Mouse (Mus musculus) embryonic facial prominence, embryonic 12.5 days (tissue): ENCODE measurements around the gene Ppp2r5c. TPM values are rescaled to one million over a fixed set of nuclear protein-coding genes. Genes with fewer than 3 reads are reported as not detected.

Source experiments
- ATAC-seq: fragments of 200-750 bp; cut with Nextera tagmentation; 2 replicates; pipeline ENCODE4 v1.8.0; 2017; ENCODE audit not compliant: insufficient number of reproducible peaks, insufficient read depth, low FRiP score, low TSS enrichment
- H3K27ac ChIP-seq: fragments of 300-500 bp; sonication (generic); 2 replicates; pipeline ENCODE4 v1.5.1; 2016; ENCODE audit warnings: mild to moderate bottlenecking
- H3K27me3 ChIP-seq: fragments of 300-500 bp; sonication (generic); 2 replicates; pipeline ENCODE4 v1.6.1; 2016; ENCODE audit warnings: mild to moderate bottlenecking, moderate library complexity
- H3K36me3 ChIP-seq: fragments of 300-500 bp; sonication (generic); 2 replicates; pipeline ENCODE4 v1.6.1; 2016; ENCODE audit warnings: mild to moderate bottlenecking
- H3K4me1 ChIP-seq: fragments of 300-500 bp; sonication (generic); 2 replicates; pipeline ENCODE4 v1.6.1; 2016
- H3K4me2 ChIP-seq: fragments of 300-500 bp; sonication (generic); replicated peaks from 2 replicates; pipeline ENCODE4 v1.6.1; 2016; ENCODE audit warnings: mild to moderate bottlenecking, moderate library complexity
- H3K4me3 ChIP-seq: fragments of 300-500 bp; sonication (generic); 2 replicates; pipeline ENCODE4 v1.5.1; 2016; ENCODE audit warnings: mild to moderate bottlenecking
- H3K9ac ChIP-seq: fragments of 300-500 bp; sonication (generic); 2 replicates; pipeline ENCODE4 v1.6.1; 2016; ENCODE audit warnings: mild to moderate bottlenecking, moderate library complexity
- H3K9me3 ChIP-seq: fragments of 300-500 bp; sonication (generic); 2 replicates; pipeline ENCODE4 v1.6.1; 2016; ENCODE audit warnings: mild to moderate bottlenecking, moderate library complexity
- WGBS: fragments of 180-500 bp; shearing (Covaris S2); methylation state at CpG from one replicate; pipeline ENCODE4 v1.1.7; 2016; 5-methylcytosine and 5-hydroxymethylcytosine counted together
- polyA plus RNA-seq: library from polyadenylated mRNA; unstranded; fragments of >200 nt; fragmentation: Nextera tagmentation; extraction: Ambion mirVana; gene quantifications from 2 replicates; pipeline ENCODE4 v1.2.1, GENCODE M21; 2016

Gene Ppp2r5c
- polyA plus RNA-seq, 1 experiment from 2014 or later = 156 TPM

DNA sequence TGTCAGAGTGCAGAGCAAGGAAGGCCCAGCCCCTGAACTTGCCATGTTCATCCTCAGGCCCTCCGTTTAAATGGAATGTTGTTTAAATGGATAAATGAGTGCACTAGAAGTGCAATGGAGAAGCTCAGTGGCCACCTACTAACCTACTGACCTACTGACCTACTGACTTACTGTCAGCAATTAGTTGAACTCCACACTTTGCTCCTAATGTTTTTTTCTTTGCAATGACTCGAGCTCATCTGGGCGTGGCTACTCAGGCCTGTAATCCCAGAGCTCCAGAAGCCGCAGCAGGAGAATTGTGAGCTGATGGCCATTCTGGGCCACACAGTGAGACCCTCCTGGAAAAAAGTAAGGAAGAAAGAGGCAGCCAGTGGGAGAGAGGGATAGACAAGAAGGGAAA, 129.0 kb downstream of the Ppp2r5c start:
- H3K36me3 ChIP-seq = peaks cover 63% of the 10 kb centered on the region
- WGBS = 68% methylated on average over 4 of the region's 4 CpGs
- no peak for ATAC-seq
- no peaks in the 10 kb centered on the region for H3K27me3 ChIP-seq
- H3K4me1 ChIP-seq = no peaks in the 10 kb centered on the region
- H3K4me2 ChIP-seq = no peak overlapping the region
- H3K9me3 ChIP-seq = no peaks in the 10 kb centered on the region
- H3K4me3 ChIP-seq = no peak overlapping the region
- no peak overlapping the region for H3K9ac ChIP-seq
- no peak overlapping the region for H3K27ac ChIP-seq

DNA sequence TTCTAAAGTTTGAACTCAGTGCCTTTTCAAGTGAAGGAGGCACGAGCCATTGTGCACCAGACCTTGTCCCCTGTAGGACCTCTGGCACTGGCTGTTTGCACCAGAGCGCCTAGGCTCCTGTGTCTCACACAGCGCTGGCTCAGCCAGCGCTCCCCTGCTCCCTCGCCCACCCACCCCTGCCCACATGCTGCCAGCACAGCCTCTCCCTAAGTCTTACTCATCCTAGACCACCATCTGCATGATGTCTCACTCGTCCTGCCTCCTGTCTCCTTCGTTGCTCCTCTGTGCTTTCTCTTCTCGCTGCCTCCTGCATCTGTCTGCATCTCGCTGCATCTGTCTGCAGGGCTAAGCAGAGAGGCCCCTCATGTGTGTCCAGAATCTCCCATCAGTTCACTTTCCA, 131.4 kb downstream of the Ppp2r5c start:
- Histone ChIP-seq H3K9ac (no peak overlapping the region), H3K4me2 (no peak overlapping the region), H3K4me1 (no peaks in the 10 kb centered on the region), H3K9me3 (no peaks in the 10 kb centered on the region), H3K27ac (no peak overlapping the region), H3K36me3 (peaks cover 43% of the 10 kb centered on the region), H3K4me3 (no peak overlapping the region), H3K27me3 (no peaks in the 10 kb centered on the region)
- WGBS = 87% methylated on average over 9 of the region's 9 CpGs
- no peak for ATAC-seq

DNA sequence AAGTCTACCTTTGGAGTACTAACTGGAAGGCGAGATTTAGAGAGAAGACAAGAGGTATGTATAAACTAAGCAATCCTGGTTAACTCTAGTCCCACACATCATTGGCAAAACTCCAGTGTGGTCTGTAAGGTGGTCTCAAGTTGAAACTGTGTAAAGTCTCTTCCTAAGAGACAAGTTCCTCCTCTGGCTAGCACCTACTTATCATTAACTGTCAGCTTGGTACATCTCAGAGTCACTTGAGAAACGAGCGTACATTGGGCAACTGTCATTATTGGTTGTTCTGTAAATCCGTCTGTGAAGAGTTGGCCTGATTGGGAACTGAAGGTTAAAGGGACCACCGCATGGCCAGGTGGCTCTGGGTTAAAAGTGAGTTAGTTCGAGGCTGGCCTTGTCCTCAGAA, 141.7 kb downstream of the Ppp2r5c start:
- H3K27ac ChIP-seq = no peak overlapping the region
- H3K27me3 ChIP-seq = no peaks in the 10 kb centered on the region
- H3K9ac ChIP-seq = no peak overlapping the region
- no peaks in the 10 kb centered on the region for H3K9me3 ChIP-seq
- H3K4me1 ChIP-seq = peaks cover 12% of the 10 kb centered on the region
- no peak for ATAC-seq
- H3K4me3 ChIP-seq = no peak overlapping the region
- no peaks in the 10 kb centered on the region for H3K36me3 ChIP-seq
- H3K4me2 ChIP-seq = no peak overlapping the region
- 79% methylated on average over 6 of the region's 6 CpGs for WGBS

DNA sequence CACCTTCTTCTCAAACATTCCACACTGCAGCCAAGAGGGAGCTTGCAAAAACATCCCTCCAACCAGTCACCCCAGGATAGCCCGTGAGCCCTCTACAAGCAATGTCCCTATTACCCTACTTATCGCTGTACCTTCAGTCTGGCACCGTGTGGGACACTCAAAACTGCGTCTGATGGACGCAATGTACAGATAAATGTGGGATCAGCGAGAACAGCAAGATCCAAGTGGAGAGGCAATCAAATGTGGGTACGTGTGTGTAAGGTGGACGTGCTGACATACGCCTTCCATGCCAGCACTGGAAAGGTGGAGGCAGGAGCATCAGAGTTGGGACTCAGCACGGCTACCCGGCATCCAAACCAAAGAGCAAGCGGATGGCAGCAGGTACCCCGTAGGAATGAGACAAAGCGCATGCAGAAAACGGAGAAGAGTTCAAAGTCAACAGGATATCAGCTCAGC, 143.9 kb downstream of the Ppp2r5c start:
- WGBS = 1% methylated on average over 15 of the region's 15 CpGs
- Histone ChIP-seq H3K4me2 (peak overlapping the region; percentile 90), H3K9me3 (no peaks in the 10 kb centered on the region), H3K27me3 (no peaks in the 10 kb centered on the region), H3K9ac (peak overlapping the region; percentile 73), H3K27ac (peak overlapping the region; percentile 89), H3K4me3 (peak overlapping the region; percentile 83), H3K4me1 (peaks cover 12% of the 10 kb centered on the region), H3K36me3 (no peaks in the 10 kb centered on the region)
- no peak for ATAC-seq

DNA sequence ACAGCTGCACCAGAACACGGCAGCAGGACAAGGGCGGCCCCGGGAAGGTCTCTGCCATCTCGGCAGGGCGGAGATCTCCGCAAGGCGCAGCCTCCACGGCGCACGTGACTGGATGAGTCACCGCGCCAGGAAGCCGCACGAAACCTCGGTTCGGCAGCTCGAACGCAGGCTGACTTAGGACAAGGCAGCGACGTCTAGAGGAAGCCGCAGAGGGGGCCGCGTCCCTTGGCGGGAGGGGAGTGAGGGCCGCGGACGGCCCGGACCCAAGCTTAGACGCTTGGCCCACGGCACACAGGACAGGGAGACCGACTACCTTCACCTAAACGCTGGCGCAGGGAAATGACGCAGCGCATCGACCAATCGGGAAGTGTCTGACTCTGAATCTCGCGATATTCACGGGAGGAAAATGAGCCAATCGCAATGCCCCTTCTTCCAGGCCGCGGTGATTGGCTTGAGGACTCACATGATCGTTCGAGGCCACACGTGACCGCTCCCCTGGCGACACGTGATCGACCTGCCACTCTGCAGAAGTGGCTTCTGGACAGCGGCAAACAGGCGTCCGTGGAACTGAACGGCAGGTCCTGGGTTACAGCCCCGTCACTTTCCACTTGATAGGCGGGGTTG, 144.5 kb downstream of the Ppp2r5c start:
- peak overlapping the region; percentile 90 for H3K4me2 ChIP-seq
- ATAC-seq = peak; percentile 92
- under 1% methylated on average over 56 of the region's 56 CpGs for WGBS
- peak overlapping the region; percentile 73 for H3K9ac ChIP-seq
- H3K4me3 ChIP-seq = peak overlapping the region; percentile 83
- H3K27ac ChIP-seq = peak overlapping the region; percentile 89
- H3K36me3 ChIP-seq = no peaks in the 10 kb centered on the region
- H3K9me3 ChIP-seq = no peaks in the 10 kb centered on the region
- H3K4me1 ChIP-seq = peaks cover 12% of the 10 kb centered on the region
- H3K27me3 ChIP-seq = no peaks in the 10 kb centered on the region

DNA sequence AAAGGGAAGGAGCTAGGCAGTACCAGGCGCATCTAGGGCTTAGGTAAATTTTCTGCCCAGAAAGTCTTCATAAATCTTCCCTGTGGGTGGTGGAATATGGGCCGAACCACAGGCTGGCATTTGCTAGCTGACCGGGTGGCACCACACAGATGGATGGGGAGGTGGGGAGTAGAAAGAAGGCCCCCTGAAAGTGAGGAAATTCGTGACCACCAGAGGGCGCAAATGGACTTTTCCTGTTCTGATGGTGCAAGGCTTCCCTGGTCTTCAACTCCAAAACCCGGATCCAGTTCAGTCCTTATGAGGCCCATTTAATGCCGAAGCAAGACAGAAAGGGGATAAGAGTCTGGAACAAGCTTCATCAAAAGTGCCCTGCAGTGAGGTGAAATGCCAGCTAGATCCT, 151.6 kb downstream of the Ppp2r5c start:
- Histone ChIP-seq H3K4me3 (no peak overlapping the region), H3K27me3 (no peaks in the 10 kb centered on the region), H3K4me1 (peaks cover 8% of the 10 kb centered on the region), H3K9me3 (no peaks in the 10 kb centered on the region), H3K4me2 (no peak overlapping the region), H3K27ac (no peak overlapping the region), H3K36me3 (no peaks in the 10 kb centered on the region), H3K9ac (no peak overlapping the region)
- ATAC-seq = no peak
- WGBS = 10% methylated on average over 7 of the region's 7 CpGs

DNA sequence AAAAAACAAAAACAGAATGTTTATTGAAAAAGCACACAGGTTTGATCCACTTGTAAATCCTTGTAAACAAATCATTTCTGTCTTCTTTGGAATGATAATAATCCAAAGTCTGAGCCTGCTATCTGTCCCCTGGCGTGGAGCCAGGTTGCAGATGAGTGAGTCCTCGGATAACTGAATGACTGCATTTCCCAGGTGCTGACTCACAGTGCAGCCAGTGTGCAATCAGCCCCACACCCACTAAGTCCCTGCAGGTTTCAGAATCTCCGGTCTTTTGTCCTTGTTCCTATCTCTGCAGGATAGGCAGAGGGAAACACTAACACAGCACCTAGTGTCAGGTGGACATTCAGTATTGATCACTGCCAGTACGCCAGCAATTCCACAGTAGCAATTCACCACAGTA, 152.9 kb downstream of the Ppp2r5c start:
- Histone ChIP-seq H3K4me2 (no peak overlapping the region), H3K27me3 (no peaks in the 10 kb centered on the region), H3K36me3 (no peaks in the 10 kb centered on the region), H3K4me1 (peaks cover 16% of the 10 kb centered on the region), H3K27ac (no peak overlapping the region), H3K9me3 (no peaks in the 10 kb centered on the region), H3K4me3 (no peak overlapping the region), H3K9ac (no peak overlapping the region)
- 70% methylated on average over 4 of the region's 4 CpGs for WGBS
- ATAC-seq = no peak

DNA sequence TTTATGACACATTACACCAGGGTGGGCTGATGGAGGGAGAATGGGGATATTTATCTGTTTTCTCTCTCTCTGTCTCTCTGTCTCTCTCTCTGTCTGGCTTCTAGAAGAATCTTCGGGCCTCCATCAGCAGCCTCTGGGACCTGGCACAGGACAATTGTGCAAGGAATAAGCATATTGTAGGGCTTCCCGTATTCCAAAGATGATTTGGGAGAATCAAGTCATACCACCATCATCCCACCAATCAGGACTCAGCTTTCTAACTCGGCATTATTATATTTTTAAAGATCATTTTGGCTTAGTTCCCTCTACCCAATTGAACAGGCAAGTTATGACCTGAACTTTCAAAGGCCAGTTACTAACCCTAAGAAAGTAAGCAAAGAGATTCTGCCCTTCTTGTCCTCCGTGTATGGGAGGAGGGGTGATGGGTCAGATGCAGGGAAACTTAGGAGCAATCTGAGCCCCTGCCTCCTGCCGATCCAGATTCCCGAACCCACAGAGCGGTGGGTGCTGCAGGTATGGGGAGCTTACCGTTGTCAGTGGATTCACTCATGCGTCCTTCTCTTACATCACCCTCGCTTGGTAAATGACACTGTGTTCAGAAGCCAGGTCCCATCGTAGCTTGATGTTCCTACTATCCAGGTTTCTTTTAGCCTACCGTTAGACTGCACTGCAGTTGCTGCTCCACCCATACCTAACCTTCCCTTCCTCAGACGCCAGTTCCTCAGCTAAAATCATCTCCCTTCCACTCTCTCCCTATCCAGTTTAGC, 153.5 kb downstream of the Ppp2r5c start:
- WGBS = 56% methylated on average over 13 of the region's 13 CpGs

DNA sequence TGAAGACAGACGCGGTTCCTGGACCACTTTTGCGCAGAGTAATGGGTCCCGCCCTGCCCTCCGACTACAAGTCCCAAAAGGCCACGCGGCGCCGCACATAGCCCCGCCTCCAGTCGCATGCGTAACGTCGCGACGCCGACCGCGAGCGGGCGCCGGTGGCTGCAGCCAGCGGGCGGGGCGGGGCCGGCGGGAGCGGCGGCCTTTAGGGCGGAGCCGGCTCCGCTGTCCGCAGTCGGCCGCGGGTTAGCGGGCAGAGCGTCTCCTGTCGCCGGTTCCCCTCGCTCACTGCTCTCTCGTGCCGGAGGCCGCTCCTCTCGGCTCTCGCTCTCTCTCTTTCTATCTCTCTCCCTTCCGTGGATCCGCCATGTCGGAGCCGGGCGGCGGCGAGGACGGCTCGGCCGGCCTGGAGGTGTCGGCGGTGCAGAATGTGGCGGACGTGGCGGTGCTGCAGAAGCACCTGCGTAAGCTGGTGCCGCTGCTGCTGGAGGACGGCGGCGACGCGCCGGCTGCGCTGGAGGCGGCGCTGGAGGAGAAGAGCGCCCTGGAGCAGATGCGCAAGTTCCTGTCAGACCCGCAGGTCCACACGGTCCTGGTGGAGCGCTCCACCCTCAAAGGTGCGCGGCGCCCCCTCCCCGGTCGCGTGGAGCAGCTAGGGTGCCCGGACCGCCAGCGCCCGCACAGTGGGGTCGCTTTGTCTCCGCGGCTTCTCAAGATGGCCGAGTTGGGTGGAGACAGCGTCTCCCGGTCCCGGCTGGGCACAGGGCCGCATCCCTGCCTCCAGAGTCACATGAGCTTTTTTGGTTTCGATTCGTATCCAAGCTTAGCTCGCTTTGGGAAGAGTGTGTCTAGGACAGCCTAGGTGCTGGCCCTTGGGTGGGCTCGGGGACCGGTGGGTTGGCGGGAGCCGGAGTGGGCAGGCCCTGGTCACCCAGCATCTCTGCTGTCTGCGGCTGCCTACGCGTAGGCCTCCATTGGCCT, 154.6 kb downstream of the Ppp2r5c start, which contains the start of gene Dync1h1:
Gene Dync1h1 (plus strand): TSS at position 212 of the 978 bp plus-strand sequence.
- Histone ChIP-seq H3K4me1 (peaks cover 18% of the 10 kb centered on the region), H3K36me3 (no peaks in the 10 kb centered on the region), H3K27me3 (no peaks in the 10 kb centered on the region), H3K4me2 (peak within 1 kb of the TSS; percentile 92), H3K9ac (peak within 1 kb of the TSS; percentile 94), H3K27ac (peak within 1 kb of the TSS; percentile 96), H3K9me3 (no peaks in the 10 kb centered on the region), H3K4me3 (peak within 1 kb of the TSS; percentile 95)
- under 1% methylated on average over 99 of the region's 105 CpGs for WGBS
- ATAC-seq = peak; percentile 89

More for the DNA sequence above, 153.5 kb downstream of the Ppp2r5c start:
- H3K36me3 ChIP-seq = no peaks in the 10 kb centered on the region
- no peaks in the 10 kb centered on the region for H3K9me3 ChIP-seq
- H3K27ac ChIP-seq = no peak overlapping the region
- H3K27me3 ChIP-seq = no peaks in the 10 kb centered on the region
- peaks cover 18% of the 10 kb centered on the region for H3K4me1 ChIP-seq
- ATAC-seq = no peak
- H3K9ac ChIP-seq = peak overlapping the region; percentile 94; the same call in 1 of the 2 replicates
- peak overlapping the region; percentile 95 for H3K4me3 ChIP-seq
- H3K4me2 ChIP-seq = peak overlapping the region; percentile 92

DNA sequence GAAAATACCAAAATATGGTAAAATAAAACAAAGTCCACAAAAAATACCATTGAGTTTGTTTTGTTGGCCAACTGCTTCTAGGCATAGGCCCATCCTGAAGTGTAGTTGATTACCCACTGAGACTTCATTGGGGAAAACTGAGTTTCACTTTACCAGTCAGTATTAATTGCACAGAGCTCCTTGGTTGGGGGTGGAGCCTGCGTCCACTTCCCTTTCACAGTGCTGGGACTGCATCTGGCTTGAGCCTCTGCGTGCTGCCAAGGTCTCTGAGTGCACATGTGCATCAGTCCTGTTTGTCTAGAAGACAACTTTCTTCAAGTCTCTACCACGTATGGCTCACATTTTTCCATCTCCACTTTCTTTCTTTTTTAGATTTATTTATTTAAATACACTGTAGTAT, 159.2 kb downstream of the Ppp2r5c start:
- no peak overlapping the region for H3K4me3 ChIP-seq
- no peaks in the 10 kb centered on the region for H3K9me3 ChIP-seq
- H3K4me1 ChIP-seq = peaks cover 18% of the 10 kb centered on the region
- H3K36me3 ChIP-seq = no peaks in the 10 kb centered on the region
- H3K4me2 ChIP-seq = no peak overlapping the region
- H3K9ac ChIP-seq = no peak overlapping the region
- no peaks in the 10 kb centered on the region for H3K27me3 ChIP-seq
- 84% methylated on average over 3 of the region's 3 CpGs for WGBS
- no peak overlapping the region for H3K27ac ChIP-seq
- ATAC-seq = no peak

DNA sequence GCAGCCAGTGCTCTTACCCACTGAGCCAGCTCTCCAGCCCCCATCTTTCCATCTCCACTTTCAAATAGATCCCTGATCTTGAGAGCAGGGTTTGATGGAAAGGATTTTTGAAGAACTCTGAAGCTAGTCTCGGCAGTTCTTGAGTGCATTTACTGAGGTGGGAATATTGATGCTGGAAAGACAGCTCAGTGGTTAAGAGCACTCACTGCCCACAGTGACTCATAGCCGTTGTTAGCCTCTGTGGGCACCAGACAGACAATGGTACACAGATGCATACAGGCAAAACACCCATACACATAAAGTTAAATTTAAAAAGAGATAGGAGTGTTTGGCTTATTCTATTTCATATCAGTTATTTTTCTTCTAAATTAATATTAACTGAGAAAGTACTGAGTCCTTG, 159.8 kb downstream of the Ppp2r5c start:
- no peak for ATAC-seq

More for the DNA sequence above, 159.8 kb downstream of the Ppp2r5c start:
- Histone ChIP-seq H3K27ac (no peak overlapping the region), H3K4me2 (no peak overlapping the region), H3K27me3 (no peaks in the 10 kb centered on the region), H3K4me1 (peaks cover 18% of the 10 kb centered on the region), H3K9ac (no peak overlapping the region), H3K4me3 (no peak overlapping the region), H3K36me3 (peaks cover 1% of the 10 kb centered on the region; the same call in 1 of the 2 replicates), H3K9me3 (no peaks in the 10 kb centered on the region)
- WGBS = 86% methylated on average over 2 of the region's 2 CpGs
